Mouse (Mus musculus): ENCODE results near the gene Cep164.
"Not testable (repeated sequence)": the region's sequence is repeated elsewhere in the genome, so short reads cannot be mapped to it uniquely, and the experiment has no call there.

The Cep164 gene

GRCm38 (mm10) chr9:45828291-45828963, at the start of gene Cep164:
Gene Cep164 (minus strand): TSS chr9:45828691.
- DNase-seq (ENCODE audit: low spot score in 2 of 2) = peak; percentile 87 to 89

GRCm38 (mm10) chr9:45877928-45878327, 49.4 kb upstream of the Cep164 start:
- no peak for DNase-seq (ENCODE audit: low spot score in 2 of 2)

GRCm38 (mm10) chr9:45870265-45870664, 41.8 kb upstream of the Cep164 start:
- no peak for DNase-seq (ENCODE audit: low spot score in 2 of 2)

GRCm38 (mm10) chr9:45869181-45869580, 40.7 kb upstream of the Cep164 start:
- no peak for DNase-seq (ENCODE audit: low spot score in 2 of 2)

- DNase-seq (ENCODE audit: low spot score in 2 of 2) = no peak
Measured at GRCm38 (mm10) chr9:45861813-45862212, 33.3 kb upstream of the Cep164 start.

- DNase-seq (ENCODE audit: low spot score in 2 of 2) = no peak
Measured at GRCm38 (mm10) chr9:45859364-45859763, 30.9 kb upstream of the Cep164 start.

- DNase-seq (ENCODE audit: low spot score in 2 of 2) = no peak
Measured at GRCm38 (mm10) chr9:45854136-45854535, 25.6 kb upstream of the Cep164 start.

- no peak for DNase-seq (ENCODE audit: low spot score in 2 of 2)
Measured at GRCm38 (mm10) chr9:45853695-45854094, 25.2 kb upstream of the Cep164 start.

- no peak for DNase-seq (ENCODE audit: low spot score in 2 of 2)
Measured at GRCm38 (mm10) chr9:45851776-45852175, 23.3 kb upstream of the Cep164 start.

GRCm38 (mm10) chr9:45851330-45851729, 22.8 kb upstream of the Cep164 start:
- no peak for DNase-seq (ENCODE audit: low spot score in 2 of 2)

GRCm38 (mm10) chr9:45850528-45851155, 22.2 kb upstream of the Cep164 start:
- no peak for DNase-seq (ENCODE audit: low spot score in 2 of 2)

GRCm38 (mm10) chr9:45849528-45850408, 21.3 kb upstream of the Cep164 start:
- DNase-seq (ENCODE audit: low spot score in 2 of 2) = peak; percentile 74 to 75

GRCm38 (mm10) chr9:45846891-45847460, 18.5 kb upstream of the Cep164 start:
- no peak for DNase-seq (ENCODE audit: low spot score in 2 of 2)

- not testable (repeated sequence) for DNase-seq (ENCODE audit: low spot score in 2 of 2)
Measured at GRCm38 (mm10) chr9:45846176-45846575, 17.7 kb upstream of the Cep164 start.

GRCm38 (mm10) chr9:45845541-45845940, 17.1 kb upstream of the Cep164 start:
- DNase-seq (ENCODE audit: low spot score in 2 of 2) = no peak

- DNase-seq (ENCODE audit: low spot score in 2 of 2) = no peak
Measured at GRCm38 (mm10) chr9:45843780-45844179, 15.3 kb upstream of the Cep164 start.

GRCm38 (mm10) chr9:45843007-45843406, 14.5 kb upstream of the Cep164 start:
- DNase-seq (ENCODE audit: low spot score in 2 of 2) = no peak

GRCm38 (mm10) chr9:45841458-45841857, 13.0 kb upstream of the Cep164 start:
- DNase-seq (ENCODE audit: low spot score in 2 of 2) = no peak

- no peak for DNase-seq (ENCODE audit: low spot score in 2 of 2)
Measured at GRCm38 (mm10) chr9:45840331-45840730, 11.8 kb upstream of the Cep164 start.

GRCm38 (mm10) chr9:45839982-45840300, 11.4 kb upstream of the Cep164 start:
- no peak for DNase-seq (ENCODE audit: low spot score in 2 of 2)

GRCm38 (mm10) chr9:45839139-45839981, 10.9 kb upstream of the Cep164 start:
- no peak for DNase-seq (ENCODE audit: low spot score in 2 of 2)

Measured in right cerebral cortex, adult 2 months (tissue).